ENCODE assay signal across 10 mouse cellular contexts in genomic region chr2:50066968-50067315, GRCm38 (mm10). TPM values are rescaled to one million over a fixed set of nuclear protein-coding genes. Genes with fewer than 3 reads are reported as not detected.
A peak's percentile ranks its signal among the peaks of the same experiment; 100 is the strongest.
DNase-seq lines count a peak whose midpoint lies in the region; ATAC-seq and TF ChIP-seq lines count a peak whose summit lies in the region.
"Had no signal": no experiment of that assay in that cellular context is flagged by ENCODE, and none has a peak within 500 bp of the region (broad histone marks: within the 10 kb centered on the region; RNA-seq: fewer than 3 reads in every experiment).

No protein-coding gene starts in this region.

- no peaks in the 10 kb centered on the region; the same call in 1 of the 2 replicates for H3K27me3 ChIP-seq in heart, adult 2 months (ENCODE audit: control insufficient read depth, insufficient read depth, low read length)
- H3K27me3 ChIP-seq in testis, adult 2 months (ENCODE audit: control insufficient read depth, insufficient read depth, low read length) = no peaks in the 10 kb centered on the region
- peaks cover 41% of the 10 kb centered on the region for H3K27me3 ChIP-seq in liver, embryonic 12.5 days (replicated peaks)

- 3% methylated on average over 9 of the region's 9 CpGs for WGBS in heart, adult 2 months
- WGBS in liver, embryonic 12.5 days (ENCODE audit: insufficient replicate concordance) = 2% methylated on average over 9 of the region's 9 CpGs

- no peaks in the 10 kb centered on the region for H3K79me2 ChIP-seq in heart, adult 2 months (replicated peaks; ENCODE audit: control insufficient read depth, insufficient read depth, low read length)

- no peak overlapping the region for H3K9ac ChIP-seq in heart, adult 2 months (ENCODE audit: low read depth, low read length)
- H3K9ac ChIP-seq in liver, embryonic 12.5 days = no peak overlapping the region; the same call in 1 of the 2 replicates

- H3K4me1 ChIP-seq in heart, adult 2 months (ENCODE audit: control insufficient read depth, insufficient read depth, low read length) = no peaks in the 10 kb centered on the region
- H3K4me1 ChIP-seq in testis, adult 2 months (ENCODE audit: control insufficient read depth, insufficient read depth, low read length) = peaks cover 10% of the 10 kb centered on the region
- H3K4me1 ChIP-seq in liver, embryonic 12.5 days = no peaks in the 10 kb centered on the region

- H3K27ac ChIP-seq in heart, adult 2 months = no peak overlapping the region
- no peak overlapping the region for H3K27ac ChIP-seq in testis, adult 2 months (ENCODE audit: control insufficient read depth, insufficient read depth, low read depth, low read length)
- no peak overlapping the region for H3K27ac ChIP-seq in liver, embryonic 12.5 days

- TF ChIP-seq CTCF in heart, adult 2 months (IDR thresholded peaks at IDR 0.05) = no peak
- TF ChIP-seq CTCF in testis, adult 2 months (IDR thresholded peaks at IDR 0.05; ENCODE audit: control insufficient read depth, insufficient read depth, insufficient replicate concordance, low read depth, low read length) = no peak

- peak overlapping the region; percentile 71 for H3K4me2 ChIP-seq in liver, embryonic 12.5 days

- intact Hi-C loops in heart, adult 2 months (cut with DNase I) = no loop called here

- H3K36me3 ChIP-seq in heart, adult 2 months (ENCODE audit: control insufficient read depth, insufficient read depth, low read length) = no peaks in the 10 kb centered on the region
- no peaks in the 10 kb centered on the region for H3K36me3 ChIP-seq in testis, adult 2 months (ENCODE audit: control insufficient read depth, insufficient read depth, low read length)
- no peaks in the 10 kb centered on the region for H3K36me3 ChIP-seq in liver, embryonic 12.5 days

- H3K9me3 ChIP-seq in liver, embryonic 12.5 days (replicated peaks) = no peaks in the 10 kb centered on the region

- ATAC-seq in liver, embryonic 12.5 days = no peak
- no peak for ATAC-seq in megakaryocyte progenitor cell, adult 5-6 weeks (replicated peaks; ENCODE audit: poor library complexity)

- peak overlapping the region; percentile 39 for H3K4me3 ChIP-seq in heart, adult 2 months
- peak overlapping the region; percentile 70 for H3K4me3 ChIP-seq in testis, adult 2 months (ENCODE audit: control insufficient read depth, low read depth, low read length)
- H3K4me3 ChIP-seq in liver, embryonic 12.5 days = peak overlapping the region; percentile 56

- no peak for TF ChIP-seq POLR2A in heart, adult 2 months (IDR thresholded peaks at IDR 0.05; ENCODE audit: insufficient read depth, low read depth, low read length)
- no peak for TF ChIP-seq POLR2A in testis, adult 2 months (IDR thresholded peaks at IDR 0.05; ENCODE audit: control insufficient read depth, low read depth, low read length)

- DNase-seq in heart, adult 2 months = no peak
- no peak for DNase-seq in heart, adult 11 months
- DNase-seq in testis, postnatal 10 days (ENCODE audit: low spot score) = no peak
- DNase-seq in embryo, embryonic 10 days (ENCODE audit: low spot score) = no peak
- no peak for DNase-seq in cerebellum, postnatal 25 days
- DNase-seq: B cell, adult 2 months; spleen, adult 18-20 months had no signal

- TF ChIP-seq EP300 in heart, adult 2 months (IDR thresholded peaks at IDR 0.05; ENCODE audit: insufficient read depth, low read depth, low read length) = no peak

RNA-seq across cellular contexts. Expression of gene Lypd6, which starts 0.7 kb away (rescaled TPM):
- total RNA-seq in heart, adult 2 months (2021) = under 1 TPM; 0.32 to 0.63 TPM
- polyA plus RNA-seq in heart, adult 2 months (2012; rRNA removed) = 0.09 and 0.78 TPM in 2 replicates
- 0.65 and 1.5 TPM in 2 replicates for polyA plus RNA-seq in testis, adult 2 months (2012; rRNA removed)
- 0.39 and 0.45 TPM in 2 replicates for polyA plus RNA-seq in liver, embryonic 12.5 days (2016; fragmentation: Nextera tagmentation; extraction: Ambion mirVana)
- 0.12 TPM in 1 of 2 replicates, not detected in the other for total RNA-seq in megakaryocyte progenitor cell, adult 5-6 weeks (2015)
- not detected in 2 replicates for total RNA-seq in megakaryocyte progenitor cell, adult 5-6 weeks (2017)
